Mouse (Mus musculus) midbrain, embryonic 12.5 days (tissue): ENCODE data around the gene Gm28891. TPM values are rescaled to one million over a fixed set of nuclear protein-coding genes. Genes with fewer than 3 reads are reported as not detected.
"Not testable (repeated sequence)": the region's sequence is repeated elsewhere in the genome, so short reads cannot be mapped to it uniquely, and the experiment has no call there.

Experiments used
- ATAC-seq: fragments of 200-750 bp; cut with Nextera tagmentation; 2 replicates; pipeline ENCODE4 v1.8.0; 2017; ENCODE audit warnings: low read depth, moderate TSS enrichment, moderate library complexity; ENCODE audit not compliant: low FRiP score
- H3K27ac ChIP-seq: fragments of 300-500 bp; sonication (generic); replicated peaks from 2 replicates; pipeline ENCODE4 v1.5.1; 2016; ENCODE audit warnings: mild to moderate bottlenecking
- H3K27me3 ChIP-seq: fragments of 300-500 bp; sonication (generic); 2 replicates; pipeline ENCODE4 v1.6.1; 2016; ENCODE audit warnings: mild to moderate bottlenecking
- H3K36me3 ChIP-seq: fragments of 300-500 bp; sonication (generic); 2 replicates; pipeline ENCODE4 v1.6.1; 2016
- H3K4me1 ChIP-seq: fragments of 300-500 bp; sonication (generic); 2 replicates; pipeline ENCODE4 v1.6.1; 2016
- H3K4me2 ChIP-seq: fragments of 300-500 bp; sonication (generic); replicated peaks from 2 replicates; pipeline ENCODE4 v1.6.1; 2016; ENCODE audit warnings: mild to moderate bottlenecking, moderate library complexity
- H3K4me3 ChIP-seq: fragments of 300-500 bp; sonication (generic); 2 replicates; pipeline ENCODE4 v1.5.1; 2016; ENCODE audit warnings: mild to moderate bottlenecking
- H3K9ac ChIP-seq: fragments of 300-500 bp; sonication (generic); replicated peaks from 2 replicates; pipeline ENCODE4 v1.6.1; 2016; ENCODE audit warnings: mild to moderate bottlenecking, moderate library complexity
- H3K9me3 ChIP-seq: fragments of 300-500 bp; sonication (generic); 2 replicates; pipeline ENCODE4 v1.6.1; 2016; ENCODE audit warnings: mild to moderate bottlenecking
- WGBS: fragments of 180-500 bp; shearing (Covaris S2); methylation state at CpG from one replicate; pipeline ENCODE4 v1.1.7; 2016; 5-methylcytosine and 5-hydroxymethylcytosine counted together
- polyA plus RNA-seq: library from polyadenylated mRNA; unstranded; fragments of >200 nt; fragmentation: Nextera tagmentation; extraction: Ambion mirVana; gene quantifications from 2 replicates; pipeline ENCODE4 v1.2.1, GENCODE M21; 2016

The Gm28891 gene
- polyA plus RNA-seq, result not detected in 2 replicates

DNA sequence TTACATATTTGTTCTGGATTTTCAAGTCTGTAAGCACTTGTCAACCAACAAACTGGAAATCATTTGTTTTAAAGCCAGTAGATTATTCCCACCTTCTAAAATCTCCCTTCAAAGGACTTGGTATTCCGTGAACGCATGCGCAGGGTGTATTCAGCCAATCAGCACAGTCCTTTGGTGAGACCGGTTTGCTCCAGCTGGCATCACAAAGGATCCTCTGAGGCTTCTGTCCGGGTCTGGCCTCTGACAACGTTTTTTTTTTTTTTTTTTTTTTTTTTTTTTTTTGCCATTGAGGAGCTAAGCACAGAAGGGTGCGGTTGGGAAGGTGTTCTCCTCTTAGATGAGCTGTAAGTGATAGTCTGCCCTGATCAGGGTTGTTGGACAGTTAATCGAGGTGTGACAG, at the start of gene Gm28891:
Gene Gm28891, plus strand, starts transcription at position 301 of the 400 bp plus-strand sequence.
- not testable (repeated sequence) for ATAC-seq

More for the DNA sequence above, at the start of gene Gm28891:
- H3K9ac ChIP-seq, H3K4me2 ChIP-seq, H3K27ac ChIP-seq, H3K27me3 ChIP-seq, H3K4me1 ChIP-seq, H3K9me3 ChIP-seq, H3K36me3 ChIP-seq, H3K4me3 ChIP-seq: not testable (repeated sequence)
- no CpG with 5 or more reads among the region's 8 CpGs for WGBS
